Mouse (Mus musculus): ENCODE measurements around the gene Actl10.

- TF ChIP-seq CTCF (IDR thresholded peaks at IDR 0.05; ENCODE audit: borderline replicate concordance, insufficient read depth, low read length): no peak
- TF ChIP-seq POLR2A (IDR thresholded peaks at IDR 0.05; ENCODE audit: low read depth, low read length): peak; percentile 74; the same call in 1 of the 2 replicates
Observed at GRCm38 (mm10) chr2:154569071-154569748, 17.6 kb downstream of the Actl10 start.
